9 mouse cellular contexts compared by ENCODE assay signal in the genomic region with DNA sequence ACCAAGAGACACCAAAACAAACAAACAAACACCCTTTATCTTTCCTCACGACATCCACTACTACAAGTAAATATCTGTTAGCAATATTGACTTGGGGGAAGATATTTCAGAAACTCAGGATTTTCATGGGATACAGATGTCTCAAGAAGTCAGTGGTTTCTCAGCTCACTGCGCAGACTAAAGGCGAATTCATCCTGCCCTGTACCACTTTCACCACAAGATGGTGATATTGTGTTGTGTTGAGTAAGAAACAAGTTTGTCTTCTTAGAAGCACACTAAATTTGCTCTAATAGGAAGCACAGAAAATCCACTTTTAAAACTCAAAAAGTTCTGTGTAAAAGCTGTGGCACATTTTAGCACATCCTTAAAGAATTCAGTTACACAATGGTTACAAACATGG.
DNase-seq lines count a peak whose midpoint lies in the region; ATAC-seq and TF ChIP-seq lines count a peak whose summit lies in the region.
"Had no signal": no experiment of that assay in that cellular context is flagged by ENCODE, and none has a peak within 500 bp of the region (broad histone marks: within the 10 kb centered on the region; RNA-seq: fewer than 3 reads in every experiment).

No protein-coding gene starts in this region.

- H3K9ac ChIP-seq in heart, adult 2 months (ENCODE audit: low read depth, low read length) = no peak overlapping the region
- H3K9ac ChIP-seq in midbrain, embryonic 12.5 days (replicated peaks) = no peak overlapping the region
- H3K9ac ChIP-seq: heart, embryonic 15.5 days had no signal

- no peaks in the 10 kb centered on the region for H3K27me3 ChIP-seq in heart, adult 2 months (ENCODE audit: control insufficient read depth, insufficient read depth, low read length)
- no peaks in the 10 kb centered on the region for H3K27me3 ChIP-seq in E14TG2a.4 (ENCODE audit: insufficient read depth, low read length)
- H3K27me3 ChIP-seq in midbrain, embryonic 12.5 days = peaks cover 8% of the 10 kb centered on the region
- H3K27me3 ChIP-seq: heart, embryonic 15.5 days had no signal

- H3K4me1 ChIP-seq in heart, adult 2 months (ENCODE audit: control insufficient read depth, insufficient read depth, low read length) = no peaks in the 10 kb centered on the region
- H3K4me1 ChIP-seq in E14TG2a.4 (replicated peaks; ENCODE audit: low read depth, low read length) = peaks cover 15% of the 10 kb centered on the region
- no peaks in the 10 kb centered on the region for H3K4me1 ChIP-seq in midbrain, embryonic 12.5 days
- H3K4me1 ChIP-seq: heart, embryonic 15.5 days had no signal

- ATAC-seq in midbrain, embryonic 12.5 days (ENCODE audit: low FRiP score, low read depth) = peak; percentile 69
- ATAC-seq in erythroid progenitor cell, adult 5-6 weeks (replicated peaks; ENCODE audit: low FRiP score, poor library complexity, severe bottlenecking) = no peak

- TF ChIP-seq EP300 in heart, adult 2 months (IDR thresholded peaks at IDR 0.05; ENCODE audit: insufficient read depth, low read depth, low read length) = no peak

- no peak overlapping the region for H3K4me2 ChIP-seq in midbrain, embryonic 12.5 days (replicated peaks)
- H3K4me2 ChIP-seq: heart, embryonic 15.5 days had no signal

- no peak for TF ChIP-seq POLR2A in heart, adult 2 months (IDR thresholded peaks at IDR 0.05; ENCODE audit: insufficient read depth, low read depth, low read length)

- no peak for DNase-seq in heart, adult 2 months
- DNase-seq in heart, postnatal 36 days = no peak
- peak; percentile 32 for DNase-seq in embryo, embryonic 11.5 days (ENCODE audit: low read depth, low spot score)
- peak; percentile 54 for DNase-seq in hindlimb bud, embryonic 11.5 days (ENCODE audit: extremely low spot score, low read depth, low spot score)
- DNase-seq in heart, postnatal 25 days (ENCODE audit: low spot score) = no peak

- H3K36me3 ChIP-seq in heart, adult 2 months (ENCODE audit: control insufficient read depth, insufficient read depth, low read length) = no peaks in the 10 kb centered on the region
- no peaks in the 10 kb centered on the region for H3K36me3 ChIP-seq in E14TG2a.4 (ENCODE audit: insufficient read depth, low read length)
- H3K36me3 ChIP-seq in midbrain, embryonic 12.5 days = no peaks in the 10 kb centered on the region
- H3K36me3 ChIP-seq: heart, embryonic 15.5 days had no signal

- TF ChIP-seq CTCF in heart, adult 2 months (IDR thresholded peaks at IDR 0.05) = peak; percentile 62
- peak; percentile 64 for TF ChIP-seq CTCF in E14TG2a.4 (conservative IDR thresholded peaks at IDR 0.05; ENCODE audit: low read length)

- no peak overlapping the region for H3K4me3 ChIP-seq in heart, adult 2 months
- H3K4me3 ChIP-seq in E14TG2a.4 (replicated peaks; ENCODE audit: low read length) = no peak overlapping the region
- H3K4me3 ChIP-seq in midbrain, embryonic 12.5 days = no peak overlapping the region
- H3K4me3 ChIP-seq: heart, embryonic 15.5 days had no signal

- intact Hi-C loops in heart, adult 2 months (cut with DNase I) = no loop called here
- intact Hi-C loops in heart, postnatal 36 days (cut with DNase I) = no loop called here
- intact Hi-C loops in heart, postnatal 25 days (cut with DNase I) = loop anchor here (10.0 kb wide), 1 partner anchor 124 kb away; no protein-coding TSS in a partner anchor

- H3K79me2 ChIP-seq in heart, adult 2 months (replicated peaks; ENCODE audit: control insufficient read depth, insufficient read depth, low read length) = no peaks in the 10 kb centered on the region

- H3K27ac ChIP-seq in heart, adult 2 months = no peak overlapping the region
- H3K27ac ChIP-seq in midbrain, embryonic 12.5 days (replicated peaks) = no peak overlapping the region
- H3K27ac ChIP-seq: heart, embryonic 15.5 days had no signal

- no peaks in the 10 kb centered on the region for H3K9me3 ChIP-seq in E14TG2a.4 (ENCODE audit: low read length)
- H3K9me3 ChIP-seq in midbrain, embryonic 12.5 days = no peaks in the 10 kb centered on the region
- H3K9me3 ChIP-seq: heart, embryonic 15.5 days had no signal

- WGBS in heart, adult 2 months = 15% methylated on average over 3 of the region's 3 CpGs
- 21% methylated on average over 3 of the region's 3 CpGs for WGBS in midbrain, embryonic 12.5 days

Comparison
In these comparisons a context has a peak if more than half of its experiments do, and no peak if none do; other contexts are left out.
1. DNase-seq: peak in embryo, embryonic 11.5 days (single experiment) and hindlimb bud, embryonic 11.5 days (single experiment); none in heart, adult 2 months (0 of 2), heart, postnatal 36 days (0 of 2) and heart, postnatal 25 days (single experiment).